Mouse (Mus musculus) lung, adult 18-20 months (tissue): ENCODE results near the gene Gm17359.

Experiments
- DNase-seq, 2 experiments: peaks; one replicate each; pipeline ENCODE4 v3.0.0; 2022; ENCODE audit warnings: mixed read lengths in 2 of 2

Gm17359 gene

GRCm38 (mm10) chr3:79358721-79359120 lies 22.3 kb downstream of the Gm17359 start:
- no peak for DNase-seq

GRCm38 (mm10) chr3:79360317-79361101 lies 24.0 kb downstream of the Gm17359 start:
- no peak for DNase-seq

GRCm38 (mm10) chr3:79366098-79366497 lies 29.6 kb downstream of the Gm17359 start:
- peak in 1 of 2 experiments; percentile 13 for DNase-seq

GRCm38 (mm10) chr3:79368306-79368705 lies 31.8 kb downstream of the Gm17359 start:
- DNase-seq: no peak

GRCm38 (mm10) chr3:79370385-79370929 lies 34.0 kb downstream of the Gm17359 start:
- DNase-seq: peak; percentile 26 to 59

- no peak for DNase-seq
These were observed 35.2 kb downstream of the Gm17359 start for GRCm38 (mm10) chr3:79371506-79372195.

- DNase-seq: no peak
These were observed 37.5 kb downstream of the Gm17359 start for GRCm38 (mm10) chr3:79373930-79374329.

- DNase-seq: no peak
These were observed 41.6 kb downstream of the Gm17359 start for GRCm38 (mm10) chr3:79378086-79378485.

GRCm38 (mm10) chr3:79379255-79379836 lies 42.9 kb downstream of the Gm17359 start:
- DNase-seq: no peak

- DNase-seq: no peak
These were observed 43.6 kb downstream of the Gm17359 start for GRCm38 (mm10) chr3:79379873-79380595.

GRCm38 (mm10) chr3:79381398-79381797 lies 44.9 kb downstream of the Gm17359 start:
- no peak for DNase-seq

GRCm38 (mm10) chr3:79385434-79386029 lies 49.1 kb downstream of the Gm17359 start:
- DNase-seq: no peak

- no peak for DNase-seq
These were observed 52.6 kb downstream of the Gm17359 start for GRCm38 (mm10) chr3:79389081-79389480.

GRCm38 (mm10) chr3:79400552-79400951 lies 64.1 kb downstream of the Gm17359 start:
- no peak for DNase-seq

- DNase-seq: no peak
These were observed 65.6 kb downstream of the Gm17359 start for GRCm38 (mm10) chr3:79402056-79402455.

- DNase-seq: no peak
These were observed 72.1 kb downstream of the Gm17359 start for GRCm38 (mm10) chr3:79408546-79408945.

GRCm38 (mm10) chr3:79409927-79410628 lies 73.6 kb downstream of the Gm17359 start:
- no peak for DNase-seq

GRCm38 (mm10) chr3:79410629-79410995 lies 74.2 kb downstream of the Gm17359 start:
- DNase-seq: peak in 1 of 2 experiments; percentile 1

- DNase-seq: no peak
These were observed 75.2 kb downstream of the Gm17359 start for GRCm38 (mm10) chr3:79411666-79412065.

GRCm38 (mm10) chr3:79413492-79413891 lies 77.0 kb downstream of the Gm17359 start:
- DNase-seq: no peak

GRCm38 (mm10) chr3:79415081-79415480 lies 78.6 kb downstream of the Gm17359 start:
- no peak for DNase-seq

GRCm38 (mm10) chr3:79415929-79416328 lies 79.5 kb downstream of the Gm17359 start:
- no peak for DNase-seq
